Mouse (Mus musculus) kidney, embryonic 14.5 days (tissue): ENCODE measurements around the gene Parp2. TPM values are rescaled to one million over a fixed set of nuclear protein-coding genes. Genes with fewer than 3 reads are reported as not detected.

Experiments used
- ATAC-seq: fragments of 200-750 bp; cut with Nextera tagmentation; 2 replicates; pipeline ENCODE4 v1.8.0; 2017; ENCODE audit warnings: moderate number of reproducible peaks, mild to moderate bottlenecking, moderate TSS enrichment, moderate library complexity; ENCODE audit not compliant: low FRiP score, low TSS enrichment
- H3K27ac ChIP-seq: fragments of 300-500 bp; sonication (generic); 2 replicates; pipeline ENCODE4 v1.5.1; 2014; ENCODE audit warnings: low read depth, mild to moderate bottlenecking, low read length, moderate library complexity, mixed read lengths
- H3K27me3 ChIP-seq: fragments of 300-500 bp; sonication (generic); 2 replicates; pipeline ENCODE4 v1.6.1; 2014; ENCODE audit warnings: mild to moderate bottlenecking, low read length; ENCODE audit not compliant: control insufficient read depth, insufficient read depth
- H3K36me3 ChIP-seq: fragments of 300-500 bp; sonication (generic); 2 replicates; pipeline ENCODE4 v1.6.1; 2014; ENCODE audit warnings: low read length, mixed read lengths; ENCODE audit not compliant: control insufficient read depth, insufficient read depth
- H3K4me1 ChIP-seq: fragments of 300-500 bp; sonication (generic); 2 replicates; pipeline ENCODE4 v1.6.1; 2014; ENCODE audit warnings: low read length, mixed read lengths; ENCODE audit not compliant: control insufficient read depth, insufficient read depth
- H3K4me2 ChIP-seq: fragments of 300-500 bp; sonication (generic); replicated peaks from 2 replicates; pipeline ENCODE4 v1.6.1; 2014; ENCODE audit warnings: low read depth, mild to moderate bottlenecking, low read length
- H3K4me3 ChIP-seq: fragments of 300-500 bp; sonication (generic); 2 replicates; pipeline ENCODE4 v1.5.1; 2014; ENCODE audit warnings: mild to moderate bottlenecking, low read length
- H3K9ac ChIP-seq: fragments of 300-500 bp; sonication (generic); 2 replicates; pipeline ENCODE4 v1.6.1; 2014; ENCODE audit warnings: low read depth, mild to moderate bottlenecking, low read length, moderate library complexity
- H3K9me3 ChIP-seq: fragments of 300-500 bp; sonication (generic); 2 replicates; pipeline ENCODE4 v1.6.1; 2016; ENCODE audit warnings: low read length; ENCODE audit not compliant: control insufficient read depth
- WGBS: fragments of 180-500 bp; shearing (Covaris S2); extraction: QIAGEN DNeasy Blood & Tissue Kit; methylation state at CpG from one replicate; pipeline ENCODE4 v1.1.7; 2014; 5-methylcytosine and 5-hydroxymethylcytosine counted together
- polyA plus RNA-seq: library from polyadenylated mRNA; unstranded; fragments of >200 nt; fragmentation: Nextera tagmentation; extraction: Ambion mirVana; gene quantifications from 2 replicates; pipeline ENCODE4 v1.2.1, GENCODE M21; 2014

Parp2 gene
- polyA plus RNA-seq: 75.8 and 75.9 TPM in 2 replicates

- under 1% methylated on average over 42 of the region's 42 CpGs for WGBS
Observed at GRCm38 (mm10) chr14:50807487-50808072, at the start of gene Parp2, which contains the start of gene Ccnb1ip1. Gene Parp2, plus strand, starts transcription at chr14:50807841. Gene Ccnb1ip1, minus strand, starts transcription at chr14:50807732.

DNA sequence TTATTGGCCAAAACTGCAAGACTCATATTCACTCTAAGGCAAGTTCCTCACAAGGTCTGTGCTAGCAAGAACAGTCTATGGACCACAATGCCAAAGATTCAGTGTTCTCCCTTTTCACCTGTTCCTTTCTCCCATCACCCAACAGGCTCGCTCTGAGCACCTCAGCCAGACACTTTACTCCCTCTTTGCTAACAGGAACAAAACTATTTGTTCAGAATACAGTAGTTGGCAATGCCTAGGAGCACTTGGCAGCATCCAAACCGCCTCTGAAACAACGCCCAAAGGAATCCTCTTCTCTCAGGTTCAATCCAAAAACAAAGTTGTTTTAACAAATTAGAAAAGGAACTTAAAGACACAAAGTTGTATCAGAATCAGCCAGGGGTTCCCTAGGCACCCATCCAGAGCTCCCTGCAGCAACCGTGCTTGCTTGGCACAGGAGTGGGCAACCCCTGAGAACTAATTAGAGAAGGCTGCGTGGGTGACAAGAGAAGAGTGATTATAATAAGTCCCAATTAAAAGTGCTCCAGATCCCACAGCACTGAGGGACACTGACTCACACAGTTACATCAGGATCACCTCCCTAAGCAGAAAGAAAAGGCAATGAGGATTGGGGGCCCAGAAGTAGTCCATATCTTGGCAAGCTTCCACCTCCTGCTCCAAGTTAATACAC lies 49.1 kb upstream of the Parp2 start:
- H3K27ac ChIP-seq: no peak overlapping the region
- WGBS: 73% methylated on average over 5 of the region's 5 CpGs
- no peak for ATAC-seq
- H3K9me3 ChIP-seq: no peaks in the 10 kb centered on the region
- no peaks in the 10 kb centered on the region for H3K4me1 ChIP-seq
- H3K4me2 ChIP-seq: no peak overlapping the region
- H3K36me3 ChIP-seq: no peaks in the 10 kb centered on the region
- H3K4me3 ChIP-seq: no peak overlapping the region
- H3K9ac ChIP-seq: no peak overlapping the region
- no peaks in the 10 kb centered on the region for H3K27me3 ChIP-seq

More at GRCm38 (mm10) chr14:50807487-50808072, at the start of gene Parp2, which contains the start of gene Ccnb1ip1:
- Histone ChIP-seq H3K4me3 (peak within 1 kb of the TSS; percentile 48), H3K36me3 (peaks cover 16% of the 10 kb centered on the region; the same call in 1 of the 2 replicates), H3K27me3 (no peaks in the 10 kb centered on the region), H3K9me3 (no peaks in the 10 kb centered on the region), H3K27ac (peak within 1 kb of the TSS; percentile 45), H3K4me1 (no peaks in the 10 kb centered on the region), H3K4me2 (peak within 1 kb of the TSS; percentile 51), H3K9ac (peak within 1 kb of the TSS; percentile 70)
- peak; percentile 100 for ATAC-seq

DNA sequence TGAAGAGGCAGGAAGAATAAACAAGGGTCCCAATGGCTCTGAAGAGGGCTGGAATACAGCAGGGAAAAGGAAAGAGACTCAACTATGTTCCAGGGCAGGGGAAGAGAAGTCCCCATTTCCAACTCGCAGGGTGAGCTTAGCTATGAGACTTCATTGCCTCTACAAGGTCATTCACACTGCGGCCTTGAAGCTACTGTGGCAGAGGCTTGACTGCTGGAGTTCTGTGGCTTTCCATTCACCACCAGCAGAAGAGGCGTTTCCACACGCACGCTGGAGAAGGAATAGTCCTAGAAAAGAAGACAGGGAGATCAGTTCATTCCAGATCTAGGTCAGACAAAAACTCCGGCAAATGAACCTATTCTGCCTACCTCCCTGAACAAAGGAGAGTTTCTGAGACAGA lies 41.9 kb upstream of the Parp2 start:
- no peak overlapping the region for H3K27ac ChIP-seq
- H3K4me2 ChIP-seq: no peak overlapping the region
- no peak overlapping the region for H3K9ac ChIP-seq
- no peaks in the 10 kb centered on the region for H3K9me3 ChIP-seq
- no peaks in the 10 kb centered on the region for H3K4me1 ChIP-seq
- no peak for ATAC-seq
- H3K4me3 ChIP-seq: no peak overlapping the region
- peaks cover 47% of the 10 kb centered on the region for H3K36me3 ChIP-seq
- no peaks in the 10 kb centered on the region for H3K27me3 ChIP-seq
- WGBS: 98% methylated on average over 6 of the region's 6 CpGs

- Histone ChIP-seq H3K27me3 (no peaks in the 10 kb centered on the region), H3K9me3 (no peaks in the 10 kb centered on the region), H3K27ac (no peak overlapping the region), H3K36me3 (peaks cover 73% of the 10 kb centered on the region), H3K4me2 (no peak overlapping the region), H3K4me3 (no peak overlapping the region), H3K9ac (no peak overlapping the region), H3K4me1 (no peaks in the 10 kb centered on the region)
- 85% methylated on average over 2 of the region's 2 CpGs for WGBS
- no peak for ATAC-seq
Observed at GRCm38 (mm10) chr14:50771342-50771741, 36.3 kb upstream of the Parp2 start.

- Histone ChIP-seq H3K4me2 (no peak overlapping the region), H3K27me3 (no peaks in the 10 kb centered on the region), H3K9ac (no peak overlapping the region), H3K27ac (no peak overlapping the region), H3K4me3 (no peak overlapping the region), H3K4me1 (0 out of 2 replicates have a peak, but pooled peaks cover 3% of the 10 kb centered on the region), H3K36me3 (peaks cover 6% of the 10 kb centered on the region), H3K9me3 (no peaks in the 10 kb centered on the region)
- WGBS: 97% methylated on average over 3 of the region's 3 CpGs
- ATAC-seq: no peak
Observed at GRCm38 (mm10) chr14:50782166-50782565, 25.5 kb upstream of the Parp2 start.

DNA sequence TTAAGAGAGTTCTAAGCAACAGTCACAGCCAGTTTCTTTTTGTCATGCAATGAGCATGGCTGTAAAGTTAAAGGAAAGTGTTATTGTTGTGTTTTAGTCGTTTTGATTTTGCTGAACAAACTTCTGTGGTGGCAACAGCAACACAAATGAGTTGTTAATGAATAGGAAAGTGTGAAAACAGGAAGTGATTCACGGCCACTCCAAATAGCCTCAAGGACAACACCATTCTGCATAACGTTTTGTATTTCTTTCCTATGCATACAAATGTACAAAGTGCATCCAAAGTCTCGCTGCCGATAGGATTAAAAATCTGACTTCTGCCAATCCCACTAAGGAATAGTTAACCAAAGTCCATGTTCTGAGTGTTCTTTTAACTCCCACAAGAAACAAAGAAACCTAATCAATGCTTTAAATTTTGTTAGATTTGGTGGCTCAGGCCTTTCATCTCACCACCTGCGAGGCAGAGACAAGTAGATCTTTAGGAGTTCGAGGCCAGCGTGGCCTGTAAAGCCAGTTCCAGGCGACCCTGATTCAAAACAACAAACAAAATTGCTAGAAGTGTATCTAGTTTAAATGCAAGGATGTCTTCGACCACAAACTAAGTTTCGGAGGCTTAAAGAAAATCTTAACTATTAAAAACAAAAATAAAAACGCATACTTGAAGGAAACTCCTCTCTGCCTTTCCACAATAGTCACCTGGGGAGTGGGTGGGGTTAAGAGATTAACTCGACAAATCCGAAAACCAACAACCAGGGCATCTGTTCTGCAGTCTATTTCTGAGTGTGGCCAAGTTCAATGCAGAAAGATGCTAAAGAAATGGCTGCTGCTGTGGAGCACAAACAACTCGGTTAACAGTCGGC lies 23.0 kb upstream of the Parp2 start:
- Histone ChIP-seq H3K4me3 (peak overlapping the region; percentile 84), H3K9ac (peak overlapping the region; percentile 78), H3K27me3 (no peaks in the 10 kb centered on the region), H3K27ac (0 out of 2 replicates have a peak overlapping the region, but pooled peaks have one; percentile 30), H3K4me2 (peak overlapping the region; percentile 69), H3K36me3 (peaks cover 4% of the 10 kb centered on the region; the same call in 1 of the 2 replicates), H3K9me3 (no peaks in the 10 kb centered on the region), H3K4me1 (0 out of 2 replicates have a peak, but pooled peaks cover 3% of the 10 kb centered on the region)
- ATAC-seq: no peak
- 23% methylated on average over 16 of the region's 16 CpGs for WGBS

DNA sequence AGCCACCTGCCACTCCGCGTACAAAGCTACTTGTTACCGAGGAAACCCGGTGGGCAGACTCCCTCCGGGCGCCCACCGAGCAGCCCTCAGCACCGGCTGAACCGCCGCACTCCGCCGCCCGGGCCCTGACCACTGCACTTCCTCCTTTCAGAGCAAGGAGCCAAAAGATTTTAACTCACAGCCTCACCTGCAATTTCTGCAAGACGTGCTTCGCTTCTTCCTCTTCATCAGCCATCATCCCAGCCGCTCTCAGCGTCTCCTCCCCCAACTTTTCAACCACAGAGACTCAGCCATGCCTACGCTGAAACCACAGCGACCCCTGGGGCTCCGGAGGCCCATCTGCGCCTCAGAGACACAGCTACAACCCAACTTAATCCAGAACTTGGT lies 22.4 kb upstream of the Parp2 start, which contains the start of gene Ttc5:
Gene Ttc5, minus strand, starts transcription at position 269 of the 387 bp plus-strand sequence.
- Histone ChIP-seq H3K27ac (0 out of 2 replicates have a peak within 1 kb of the TSS, but pooled peaks have one; percentile 30), H3K4me3 (peak within 1 kb of the TSS; percentile 84), H3K4me2 (peak within 1 kb of the TSS; percentile 69), H3K4me1 (0 out of 2 replicates have a peak, but pooled peaks cover 3% of the 10 kb centered on the region), H3K36me3 (no peaks in the 10 kb centered on the region; the same call in 1 of the 2 replicates), H3K9ac (peak within 1 kb of the TSS; percentile 78), H3K9me3 (no peaks in the 10 kb centered on the region), H3K27me3 (no peaks in the 10 kb centered on the region)
- WGBS: under 1% methylated on average over 21 of the region's 21 CpGs
- peak; percentile 93 for ATAC-seq

- no peaks in the 10 kb centered on the region for H3K9me3 ChIP-seq
- H3K4me2 ChIP-seq: no peak overlapping the region
- H3K9ac ChIP-seq: no peak overlapping the region
- 8% methylated on average over 2 of the region's 2 CpGs for WGBS
- H3K4me3 ChIP-seq: no peak overlapping the region
- H3K27me3 ChIP-seq: no peaks in the 10 kb centered on the region
- no peaks in the 10 kb centered on the region for H3K36me3 ChIP-seq
- H3K4me1 ChIP-seq: 0 out of 2 replicates have a peak, but pooled peaks cover 3% of the 10 kb centered on the region
- no peak for ATAC-seq
- no peak overlapping the region for H3K27ac ChIP-seq
Observed at GRCm38 (mm10) chr14:50788157-50788556, 19.5 kb upstream of the Parp2 start.
